Mouse (Mus musculus) c-Kit-positive CD71-positive TER-119-negative erythroid progenitor cells, embryonic 14.5 days (primary cell): ENCODE measurements around the gene Psmd9.
A peak's percentile ranks its signal among the peaks of the same experiment; 100 is the strongest.

Experiments
- DNase-seq: peaks from one replicate; pipeline ENCODE4 v3.0.0-alpha.2; 2013; ENCODE audit warnings: low read depth

Gene Psmd9

GRCm38 (mm10) chr5:123251390-123251789, 82.2 kb downstream of the Psmd9 start:
- no peak for DNase-seq

GRCm38 (mm10) chr5:123251834-123252233, 82.6 kb downstream of the Psmd9 start, which contains the start of gene Wdr66:
Wdr66 (plus strand) TSS chr5:123252102.
- DNase-seq = no peak

- DNase-seq = no peak
Measured at GRCm38 (mm10) chr5:123256841-123257755, 87.9 kb downstream of the Psmd9 start.

GRCm38 (mm10) chr5:123258990-123259389, 89.8 kb downstream of the Psmd9 start:
- peak; percentile 58 for DNase-seq

GRCm38 (mm10) chr5:123260698-123261097, 91.5 kb downstream of the Psmd9 start:
- DNase-seq = no peak

GRCm38 (mm10) chr5:123266909-123267308, 97.7 kb downstream of the Psmd9 start:
- DNase-seq = no peak

- DNase-seq = no peak
Measured at GRCm38 (mm10) chr5:123268477-123269474, 99.6 kb downstream of the Psmd9 start.

- DNase-seq = no peak
Measured at GRCm38 (mm10) chr5:123270917-123271316, 101.7 kb downstream of the Psmd9 start.

GRCm38 (mm10) chr5:123272927-123273326, 103.7 kb downstream of the Psmd9 start:
- DNase-seq = no peak

GRCm38 (mm10) chr5:123276636-123277341, 107.6 kb downstream of the Psmd9 start:
- DNase-seq = no peak

- DNase-seq = no peak
Measured at GRCm38 (mm10) chr5:123277342-123277701, 108.1 kb downstream of the Psmd9 start.

GRCm38 (mm10) chr5:123277704-123278103, 108.5 kb downstream of the Psmd9 start:
- no peak for DNase-seq

- no peak for DNase-seq
Measured at GRCm38 (mm10) chr5:123279248-123279647, 110.0 kb downstream of the Psmd9 start.

GRCm38 (mm10) chr5:123281336-123282136, 112.3 kb downstream of the Psmd9 start:
- DNase-seq = no peak

GRCm38 (mm10) chr5:123285174-123285573, 116.0 kb downstream of the Psmd9 start:
- DNase-seq = no peak

- DNase-seq = no peak
Measured at GRCm38 (mm10) chr5:123288079-123288478, 118.9 kb downstream of the Psmd9 start.

- DNase-seq = no peak
Measured at GRCm38 (mm10) chr5:123294653-123295052, 125.4 kb downstream of the Psmd9 start.

- peak; percentile 14 for DNase-seq
Measured at GRCm38 (mm10) chr5:123296224-123296806, 127.1 kb downstream of the Psmd9 start.

GRCm38 (mm10) chr5:123296972-123297754, 128.0 kb downstream of the Psmd9 start:
- DNase-seq = no peak

GRCm38 (mm10) chr5:123297830-123298229, 128.6 kb downstream of the Psmd9 start:
- no peak for DNase-seq
